Mouse (Mus musculus) myocyte (in vitro differentiated cells): Measurements from ENCODE around the gene Zfr2.

Source experiments
- E2F4 ChIP-seq: IDR thresholded peaks from one replicate; pipeline ENCODE4 v1.6.1; 2011; ENCODE audit warnings: mild to moderate bottlenecking, control low read depth, moderate library complexity; ENCODE audit not compliant: insufficient read depth
- MAX ChIP-seq: IDR thresholded peaks from one replicate; pipeline ENCODE4 v1.6.1; 2011; ENCODE audit warnings: low read depth, mild to moderate bottlenecking, control low read depth
- MYOD1 ChIP-seq, 3 experiments: IDR thresholded peaks; one replicate each; pipeline ENCODE4 v1.6.1; 2011; ENCODE audit warnings: control low read depth in 2 of 3, low read depth in 2 of 3, mild to moderate bottlenecking in 2 of 3, moderate library complexity in 1 of 3; ENCODE audit not compliant: insufficient read length in 2 of 3, control insufficient read depth in 1 of 3
- MYOG ChIP-seq, 3 experiments: IDR thresholded peaks; one replicate each; pipeline ENCODE4 v1.6.1; 2011; ENCODE audit warnings: control low read depth in 2 of 3, low read depth in 2 of 3, mild to moderate bottlenecking in 2 of 3; ENCODE audit not compliant: insufficient read length in 2 of 3, control insufficient read depth in 1 of 3, insufficient read depth in 1 of 3
- POLR2A ChIP-seq: IDR thresholded peaks from one replicate; pipeline ENCODE4 v1.6.1; 2011; ENCODE audit warnings: low read depth, mild to moderate bottlenecking, control low read depth, moderate library complexity; ENCODE audit not compliant: insufficient read length
- POLR2AphosphoS2 ChIP-seq: IDR thresholded peaks from one replicate; pipeline ENCODE4 v1.6.1; 2011; ENCODE audit warnings: low read depth, control low read depth; ENCODE audit not compliant: insufficient read length
- REST ChIP-seq: IDR thresholded peaks from one replicate; pipeline ENCODE4 v1.6.1; 2011; ENCODE audit warnings: mild to moderate bottlenecking, control low read depth, moderate library complexity; ENCODE audit not compliant: insufficient read depth, insufficient read length
- USF1 ChIP-seq: IDR thresholded peaks from one replicate; pipeline ENCODE4 v1.6.1; 2011; ENCODE audit warnings: low read depth, mild to moderate bottlenecking, control low read depth, moderate library complexity

DNA sequence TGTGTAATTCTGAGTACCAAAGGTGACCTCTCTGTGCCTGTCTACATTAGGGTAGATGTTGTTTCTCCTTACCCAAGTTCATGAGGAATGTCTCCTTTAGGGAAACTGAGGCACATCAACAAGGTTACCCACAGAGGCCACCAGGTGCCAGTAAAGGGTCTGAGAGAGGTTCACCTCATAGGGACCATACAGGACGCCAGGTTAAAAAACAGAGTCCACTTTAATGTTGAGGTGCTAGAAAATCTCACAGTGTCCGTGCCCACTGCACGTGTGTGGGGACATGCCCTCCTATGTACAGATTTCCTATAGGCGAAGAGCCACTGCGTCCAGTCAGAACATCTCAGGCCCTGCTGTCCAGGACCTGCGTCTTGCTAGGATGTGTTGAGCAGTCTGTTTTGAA, 34.0 kb upstream of the Zfr2 start:
- no peak for TF ChIP-seq USF1
- no peak for TF ChIP-seq MYOG (IDR thresholded peaks at IDR 0.05; ENCODE audit: control insufficient read depth in 1 of 3, insufficient read depth in 1 of 3, insufficient read length in 2 of 3, low read depth in 2 of 3)
- TF ChIP-seq MYOD1 (IDR thresholded peaks at IDR 0.05; ENCODE audit: control insufficient read depth in 1 of 3, insufficient read length in 2 of 3, low read depth in 2 of 3), result no peak
- TF ChIP-seq POLR2AphosphoS2, result no peak
- TF ChIP-seq MAX, result no peak
- no peak for TF ChIP-seq E2F4
- TF ChIP-seq POLR2A, result no peak
- TF ChIP-seq REST, result no peak
